Mouse (Mus musculus) intestine, embryonic 14.5 days (tissue): ENCODE results near the gene Pitpnc1. TPM values are rescaled to one million over a fixed set of nuclear protein-coding genes. Genes with fewer than 3 reads are reported as not detected.

Experiments used
- ATAC-seq: fragments of 200-750 bp; cut with Nextera tagmentation; replicated peaks from 2 replicates; pipeline ENCODE4 v1.8.0; 2017; ENCODE audit warnings: low read depth, moderate number of reproducible peaks, moderate TSS enrichment, moderate library complexity; ENCODE audit not compliant: low FRiP score, low TSS enrichment
- DNase-seq: peaks from one replicate; pipeline ENCODE4 v3.0.0-alpha.2; 2018; ENCODE audit warnings: low spot score
- H3K27ac ChIP-seq: fragments of 300-500 bp; sonication (generic); 2 replicates; pipeline ENCODE4 v1.5.1; 2014; ENCODE audit warnings: low read depth, mild to moderate bottlenecking, control low read depth
- H3K27me3 ChIP-seq: fragments of 300-500 bp; sonication (generic); replicated peaks from 2 replicates; pipeline ENCODE4 v1.6.1; 2014; ENCODE audit warnings: low read length, control low read depth; ENCODE audit not compliant: control insufficient read depth, insufficient read depth
- H3K36me3 ChIP-seq: fragments of 300-500 bp; sonication (generic); 2 replicates; pipeline ENCODE4 v1.6.1; 2014; ENCODE audit warnings: low read length, control low read depth; ENCODE audit not compliant: control insufficient read depth, insufficient read depth
- H3K4me1 ChIP-seq: fragments of 300-500 bp; sonication (generic); replicated peaks from 2 replicates; pipeline ENCODE4 v1.6.1; 2014; ENCODE audit warnings: low read length, control low read depth, mixed read lengths; ENCODE audit not compliant: control insufficient read depth, insufficient read depth
- H3K4me2 ChIP-seq: fragments of 300-500 bp; sonication (generic); 2 replicates; pipeline ENCODE4 v1.6.1; 2014; ENCODE audit warnings: low read length
- H3K4me3 ChIP-seq: fragments of 300-500 bp; sonication (generic); 2 replicates; pipeline ENCODE4 v1.5.1; 2014; ENCODE audit warnings: low read depth, low read length, control low read depth, mixed read lengths
- H3K9ac ChIP-seq: fragments of 300-500 bp; sonication (generic); 2 replicates; pipeline ENCODE4 v1.6.1; 2014; ENCODE audit warnings: mild to moderate bottlenecking, low read length
- H3K9me3 ChIP-seq: fragments of 300-500 bp; sonication (generic); 2 replicates; pipeline ENCODE4 v1.6.1; 2016; ENCODE audit warnings: low read length, control low read depth; ENCODE audit not compliant: control insufficient read depth
- WGBS: fragments of 180-500 bp; shearing (Covaris S2); extraction: QIAGEN DNeasy Blood & Tissue Kit; methylation state at CpG from one replicate; pipeline ENCODE4 v1.1.7; 2014; 5-methylcytosine and 5-hydroxymethylcytosine counted together
- polyA plus RNA-seq: library from polyadenylated mRNA; unstranded; fragments of >200 nt; fragmentation: Nextera tagmentation; extraction: Ambion mirVana; gene quantifications from 2 replicates; pipeline ENCODE4 v1.2.1, GENCODE M21; 2014

Gene Pitpnc1
- polyA plus RNA-seq, 1 experiment from 2014 or later = 18.2 TPM

- H3K4me1 ChIP-seq = peaks cover 7% of the 10 kb centered on the region
- H3K27ac ChIP-seq = no peak overlapping the region
- no peaks in the 10 kb centered on the region for H3K36me3 ChIP-seq
- DNase-seq (no peak), ATAC-seq (no peak)
- H3K9ac ChIP-seq = no peak overlapping the region
- H3K4me3 ChIP-seq = no peak overlapping the region
- no peak overlapping the region for H3K4me2 ChIP-seq
- WGBS = 57% methylated on average over 12 of the region's 12 CpGs
- no peaks in the 10 kb centered on the region for H3K27me3 ChIP-seq
- no peaks in the 10 kb centered on the region for H3K9me3 ChIP-seq
These were observed 7.2 kb downstream of the Pitpnc1 start for GRCm38 (mm10) chr11:107463251-107463681.

DNA sequence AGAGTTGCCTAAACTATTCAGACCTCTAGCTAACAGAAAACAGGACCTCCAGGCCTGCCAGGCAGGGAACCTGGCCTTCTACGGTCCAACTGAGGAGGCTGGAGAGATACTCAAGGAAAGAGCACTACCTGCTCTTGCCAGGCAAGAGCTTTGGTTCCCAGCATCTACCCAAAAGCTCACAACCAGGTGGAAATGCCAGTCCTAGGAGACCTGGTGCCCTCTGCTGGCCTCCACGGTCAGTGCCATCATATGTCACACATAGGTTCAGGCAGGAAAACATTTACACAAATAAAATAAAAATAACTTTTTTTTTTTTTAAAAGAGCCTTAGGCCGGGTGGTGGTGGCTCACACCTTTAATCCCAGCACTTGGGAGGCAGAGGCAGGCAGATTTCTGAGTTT, 8.0 kb downstream of the Pitpnc1 start:
- DNase-seq (no peak), ATAC-seq (no peak)
- no peak overlapping the region for H3K9ac ChIP-seq
- peaks cover 5% of the 10 kb centered on the region; the same call in 1 of the 2 replicates for H3K4me1 ChIP-seq
- no peaks in the 10 kb centered on the region for H3K9me3 ChIP-seq
- no peak overlapping the region for H3K4me2 ChIP-seq
- no peaks in the 10 kb centered on the region for H3K27me3 ChIP-seq
- no peak overlapping the region for H3K4me3 ChIP-seq
- no peak overlapping the region for H3K27ac ChIP-seq
- WGBS = 94% methylated on average over 3 of the region's 3 CpGs
- no peaks in the 10 kb centered on the region for H3K36me3 ChIP-seq

GRCm38 (mm10) chr11:107459828-107460227, 10.7 kb downstream of the Pitpnc1 start:
- no peaks in the 10 kb centered on the region for H3K36me3 ChIP-seq
- no peak overlapping the region for H3K9ac ChIP-seq
- no peaks in the 10 kb centered on the region for H3K9me3 ChIP-seq
- WGBS = 87% methylated on average over 7 of the region's 7 CpGs
- no peak overlapping the region for H3K4me3 ChIP-seq
- DNase-seq (no peak), ATAC-seq (no peak)
- no peaks in the 10 kb centered on the region for H3K27me3 ChIP-seq
- H3K4me2 ChIP-seq = no peak overlapping the region
- peaks cover 12% of the 10 kb centered on the region for H3K4me1 ChIP-seq
- no peak overlapping the region for H3K27ac ChIP-seq

DNA sequence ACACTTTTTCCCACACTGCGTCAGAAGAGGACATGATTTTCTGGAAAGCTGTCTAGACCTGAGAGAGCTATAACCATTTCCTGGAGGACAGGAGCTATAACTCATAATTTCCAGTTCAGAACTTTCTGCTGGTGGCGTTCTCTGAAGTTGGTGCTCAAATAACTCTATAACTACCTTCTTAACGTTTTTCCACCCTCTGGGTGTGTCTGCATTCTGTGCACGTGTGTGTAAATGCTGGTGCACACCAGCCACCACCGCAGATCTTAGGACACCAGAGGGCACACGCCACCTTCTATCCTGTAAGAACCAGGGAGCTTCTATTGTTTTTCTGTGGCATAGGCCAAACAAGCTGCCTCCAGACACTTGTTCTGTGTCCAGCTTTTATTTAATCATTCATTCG, 11.5 kb downstream of the Pitpnc1 start:
- Histone ChIP-seq H3K4me1 (peaks cover 14% of the 10 kb centered on the region), H3K9me3 (no peaks in the 10 kb centered on the region), H3K4me2 (no peak overlapping the region), H3K27me3 (no peaks in the 10 kb centered on the region), H3K27ac (no peak overlapping the region), H3K36me3 (no peaks in the 10 kb centered on the region), H3K4me3 (no peak overlapping the region), H3K9ac (no peak overlapping the region)
- 84% methylated on average over 7 of the region's 7 CpGs for WGBS
- DNase-seq (no peak), ATAC-seq (no peak)

GRCm38 (mm10) chr11:107458286-107458685, 12.2 kb downstream of the Pitpnc1 start:
- Histone ChIP-seq H3K27me3 (no peaks in the 10 kb centered on the region), H3K4me1 (peaks cover 14% of the 10 kb centered on the region), H3K9ac (no peak overlapping the region), H3K27ac (no peak overlapping the region), H3K36me3 (no peaks in the 10 kb centered on the region), H3K9me3 (no peaks in the 10 kb centered on the region), H3K4me3 (no peak overlapping the region), H3K4me2 (no peak overlapping the region)
- WGBS = 68% methylated on average over 12 of the region's 12 CpGs
- DNase-seq = no peak
- no peak for ATAC-seq

- Histone ChIP-seq H3K27me3 (no peaks in the 10 kb centered on the region), H3K4me1 (peaks cover 14% of the 10 kb centered on the region), H3K4me2 (no peak overlapping the region), H3K36me3 (no peaks in the 10 kb centered on the region), H3K9me3 (no peaks in the 10 kb centered on the region), H3K27ac (no peak overlapping the region), H3K4me3 (no peak overlapping the region), H3K9ac (no peak overlapping the region)
- no peak for DNase-seq
- no peak for ATAC-seq
- 91% methylated on average over 3 of the region's 3 CpGs for WGBS
These were observed 13.2 kb downstream of the Pitpnc1 start for GRCm38 (mm10) chr11:107457282-107457681.

DNA sequence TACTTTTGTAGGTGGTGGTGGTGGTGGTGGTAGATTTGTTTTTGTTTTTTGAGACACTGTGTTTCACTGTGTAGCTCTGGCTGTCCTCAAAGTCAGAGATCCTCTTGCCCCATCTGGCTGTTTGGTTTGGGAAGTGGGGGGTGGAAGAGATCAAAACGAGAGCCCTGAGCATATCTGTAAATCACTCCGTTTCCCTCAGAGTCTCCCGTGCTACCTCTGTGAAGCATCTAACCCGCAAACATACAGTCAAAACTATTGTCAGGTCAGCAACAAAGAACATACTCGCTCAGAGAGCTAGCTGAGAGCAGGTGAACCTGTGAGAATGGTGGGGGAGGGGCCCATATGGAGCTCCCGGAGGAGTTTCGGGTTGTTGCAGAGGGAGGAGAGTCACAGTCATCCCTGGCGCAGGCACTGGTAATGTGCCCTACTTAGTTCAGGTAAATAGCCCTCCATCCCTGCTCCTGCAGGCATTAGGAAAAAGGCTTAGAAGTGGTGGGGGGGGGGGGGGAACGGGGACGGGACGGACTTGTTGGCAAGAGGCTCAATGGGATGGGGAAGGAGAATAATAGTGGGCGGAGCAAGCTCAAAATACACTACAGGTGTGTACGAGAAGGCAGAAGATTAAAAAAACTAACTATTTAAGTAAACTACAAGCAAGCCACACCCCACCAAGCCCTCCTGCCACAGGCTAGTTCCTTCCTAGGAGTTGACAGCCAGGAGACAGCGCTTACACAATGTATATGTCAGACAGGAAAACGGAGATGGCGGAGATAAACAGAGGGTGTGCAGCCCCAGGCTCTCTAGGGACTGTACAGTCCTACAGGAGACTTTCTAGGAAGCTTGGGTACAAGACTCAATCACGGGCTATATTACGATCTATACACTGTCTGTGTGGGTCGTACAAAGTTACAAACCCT, 15.7 kb downstream of the Pitpnc1 start:
- Histone ChIP-seq H3K4me2 (peak overlapping the region; percentile 33), H3K27me3 (no peaks in the 10 kb centered on the region), H3K4me3 (no peak overlapping the region), H3K36me3 (no peaks in the 10 kb centered on the region), H3K4me1 (peaks cover 22% of the 10 kb centered on the region), H3K9me3 (no peaks in the 10 kb centered on the region), H3K9ac (no peak overlapping the region), H3K27ac (no peak overlapping the region)
- 40% methylated on average over 19 of the region's 19 CpGs for WGBS
- no peak for DNase-seq
- ATAC-seq = no peak; the same call in 1 of the 2 replicates

- no peak overlapping the region for H3K4me2 ChIP-seq
- no peaks in the 10 kb centered on the region for H3K27me3 ChIP-seq
- no peak overlapping the region for H3K9ac ChIP-seq
- H3K36me3 ChIP-seq = no peaks in the 10 kb centered on the region
- H3K4me1 ChIP-seq = peaks cover 27% of the 10 kb centered on the region
- no peaks in the 10 kb centered on the region for H3K9me3 ChIP-seq
- 86% methylated on average over 7 of the region's 7 CpGs for WGBS
- ATAC-seq = no peak
- no peak for DNase-seq
- no peak overlapping the region for H3K27ac ChIP-seq
- H3K4me3 ChIP-seq = no peak overlapping the region
These were observed 18.4 kb downstream of the Pitpnc1 start for GRCm38 (mm10) chr11:107452053-107452452.

- no peaks in the 10 kb centered on the region for H3K36me3 ChIP-seq
- H3K9ac ChIP-seq = no peak overlapping the region
- peaks cover 28% of the 10 kb centered on the region for H3K4me1 ChIP-seq
- ATAC-seq (no peak), DNase-seq (no peak)
- 77% methylated on average over 10 of the region's 10 CpGs for WGBS
- no peak overlapping the region for H3K4me2 ChIP-seq
- H3K27me3 ChIP-seq = no peaks in the 10 kb centered on the region
- H3K27ac ChIP-seq = no peak overlapping the region
- no peaks in the 10 kb centered on the region for H3K9me3 ChIP-seq
- H3K4me3 ChIP-seq = no peak overlapping the region
These were observed 19.4 kb downstream of the Pitpnc1 start for GRCm38 (mm10) chr11:107451106-107451505.
